Mouse (Mus musculus) sigmoid colon, adult 10 weeks (tissue): Measurements from ENCODE around the gene Rpp25l. TPM values are rescaled to one million over a fixed set of nuclear protein-coding genes. Genes with fewer than 3 reads are reported as not detected.

ENCODE experiments used
- polyA plus RNA-seq: library from polyadenylated mRNA; stranded (reverse); fragments of 350-450 nt; fragmentation: Illumina TruSeq; extraction: RNeasy Lipid Tissue Mini Kit (QIAGEN cat#74804); gene quantifications from one replicate; pipeline ENCODE4 v1.2.3, GENCODE M21; 2014; ENCODE audit warnings: low read depth, low replicate concordance

Rpp25l gene
- 0.57 TPM for polyA plus RNA-seq

GRCm38 (mm10) chr4:41713197-41714067 lies at the start of gene Rpp25l:
TSS of gene Rpp25l (minus strand) at chr4:41713534.

GRCm38 (mm10) chr4:41755338-41756305 lies 42.3 kb upstream of the Rpp25l start, which contains the start of gene Sigmar1:
TSS of gene Sigmar1 (minus strand) at chr4:41756157.

GRCm38 (mm10) chr4:41754797-41755337 lies 41.5 kb upstream of the Rpp25l start, which contains the start of gene Galt:
TSS of gene Galt (plus strand) at chr4:41755228.

GRCm38 (mm10) chr4:41731052-41731765 lies 17.9 kb upstream of the Rpp25l start, which contains the start of gene Arid3c:
TSS of gene Arid3c (minus strand) at chr4:41731142.

GRCm38 (mm10) chr4:41722918-41723351 lies 9.6 kb upstream of the Rpp25l start, which contains the start of gene Dctn3:
TSS of gene Dctn3 (minus strand) at chr4:41723170.

GRCm38 (mm10) chr4:41699783-41700182 lies 13.6 kb downstream of the Rpp25l start, which contains the start of gene Il11ra1:
TSS of gene Il11ra1 (plus strand) at chr4:41699989.

GRCm38 (mm10) chr4:41696930-41697841 lies 16.1 kb downstream of the Rpp25l start, which contains the start of gene Cntfr:
TSS of gene Cntfr (minus strand) at chr4:41697089.

Other genes with a start within 250 kb of the Rpp25l start
- 3.0 TPM for gene Kif24, start 248.6 kb downstream of the Rpp25l start, polyA plus RNA-seq
- 19.7 TPM for gene Nudt2, start 248.4 kb downstream of the Rpp25l start, polyA plus RNA-seq
- 4.4 TPM for gene AI464131, start 210.5 kb downstream of the Rpp25l start, polyA plus RNA-seq
- gene 1110017D15Rik, start 196.2 kb downstream of the Rpp25l start, polyA plus RNA-seq: not detected
- gene Fam219a, start 144.0 kb downstream of the Rpp25l start, polyA plus RNA-seq: 1.6 TPM
- gene Dnaic1, start 143.8 kb downstream of the Rpp25l start, polyA plus RNA-seq: not detected
- not detected for gene Enho, start 73.2 kb downstream of the Rpp25l start, polyA plus RNA-seq
- not detected for gene Cntfr, start 16.4 kb downstream of the Rpp25l start, polyA plus RNA-seq
- 12.3 TPM for gene Il11ra1, start 13.5 kb downstream of the Rpp25l start, polyA plus RNA-seq
- 38.7 TPM for gene Dctn3, start 9.6 kb upstream of the Rpp25l start, polyA plus RNA-seq
- gene Arid3c, start 17.6 kb upstream of the Rpp25l start, polyA plus RNA-seq: not detected
- 1.5 TPM for gene Galt, start 41.7 kb upstream of the Rpp25l start, polyA plus RNA-seq
- 46.4 TPM for gene Sigmar1, start 42.6 kb upstream of the Rpp25l start, polyA plus RNA-seq
- gene Ccl27a, start 60.7 kb upstream of the Rpp25l start, polyA plus RNA-seq: 7.8 TPM
- gene Gm21541, start 190.1 kb upstream of the Rpp25l start, polyA plus RNA-seq: not detected
- 2.0 TPM for gene Gm20878, start 228.0 kb upstream of the Rpp25l start, polyA plus RNA-seq